Mouse (Mus musculus) liver, embryonic 14 days (tissue): ENCODE data around the gene Gpr160. TPM values are rescaled to one million over a fixed set of nuclear protein-coding genes. Genes with fewer than 3 reads are reported as not detected.

ENCODE experiments used
- polyA plus RNA-seq: library from polyadenylated mRNA; depleted of rRNA; stranded (reverse); fragments of >200 nt; gene quantifications from 2 replicates; pipeline ENCODE4 v1.2.3, GENCODE M21; 2012; rRNA removed

The Gpr160 gene
- 1.5 and 2.0 TPM in 2 replicates for polyA plus RNA-seq

GRCm38 (mm10) chr3:30855604-30856458 lies at the start of gene Gpr160:
Gene Gpr160, plus strand, starts transcription at chr3:30855950.

Other genes with a start within 250 kb of the Gpr160 start
- not detected in 2 replicates for gene Lrriq4, start 211.4 kb upstream of the Gpr160 start, polyA plus RNA-seq
- 0.03 and 0.05 TPM in 2 replicates for gene Lrrc34, start 208.1 kb upstream of the Gpr160 start, polyA plus RNA-seq
- not detected in 2 replicates for gene Lrrc31, start 156.1 kb upstream of the Gpr160 start, polyA plus RNA-seq
- 0.05 TPM in 2 replicates for gene Samd7, start 109.7 kb upstream of the Gpr160 start, polyA plus RNA-seq
- gene Sec62, start 63.1 kb upstream of the Gpr160 start, polyA plus RNA-seq = 27.7 and 30.8 TPM in 2 replicates
- gene Phc3, start 113.5 kb downstream of the Gpr160 start, polyA plus RNA-seq = 3.0 and 3.2 TPM in 2 replicates
- gene Prkci, start 139.8 kb downstream of the Gpr160 start, polyA plus RNA-seq = 4.7 and 5.6 TPM in 2 replicates
- gene Skil, start 239.1 kb downstream of the Gpr160 start, polyA plus RNA-seq = 2.5 and 3.1 TPM in 2 replicates